Mouse (Mus musculus) spleen, adult 12 weeks (tissue): ENCODE data around the gene Rpgr.

Experiments used
- DNase-seq: peaks from one replicate; pipeline ENCODE4 v3.0.0; 2022; ENCODE audit warnings: low spot score

The Rpgr gene

DNA sequence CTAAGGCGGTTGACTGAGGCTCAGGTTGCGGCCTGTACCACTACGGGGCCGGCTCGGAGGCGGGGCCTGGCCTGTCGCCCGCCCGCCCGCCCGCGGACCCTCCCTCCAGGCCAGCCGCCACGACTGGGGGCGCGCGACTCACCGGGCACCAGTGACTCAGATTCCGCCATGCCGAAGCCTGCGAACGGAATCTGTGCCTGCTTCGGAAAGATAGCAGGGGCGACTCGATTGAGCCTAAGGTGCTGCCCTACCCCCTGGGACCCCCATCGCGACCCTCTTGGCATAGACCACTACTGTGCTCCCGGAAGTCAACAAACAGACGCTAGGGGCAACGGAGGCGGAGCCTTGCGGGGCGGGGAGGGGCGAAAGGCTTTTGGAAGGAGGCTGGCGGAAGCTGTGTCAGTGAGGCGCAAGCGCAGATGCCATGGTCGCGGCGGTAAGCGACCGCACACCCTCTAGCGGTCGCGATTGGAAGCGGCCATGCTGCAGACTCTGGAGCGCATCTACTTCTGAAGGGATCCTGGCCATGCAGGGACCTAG lies at the start of gene Rpgr:
Gene Rpgr (minus strand): TSS at position 511 of the 540 bp plus-strand sequence.
- peak; percentile 78 for DNase-seq

- no peak for DNase-seq
Measured at GRCm38 (mm10) chrX:10258260-10258659, 41.5 kb upstream of the Rpgr start.

- no peak for DNase-seq
Measured at GRCm38 (mm10) chrX:10257774-10258173, 41.1 kb upstream of the Rpgr start.

- no peak for DNase-seq
Measured at GRCm38 (mm10) chrX:10251852-10252504, 35.3 kb upstream of the Rpgr start, which contains the start of gene Otc. Otc (plus strand) TSS chrX:10252305.

GRCm38 (mm10) chrX:10251357-10251756 lies 34.6 kb upstream of the Rpgr start:
- no peak for DNase-seq

DNA sequence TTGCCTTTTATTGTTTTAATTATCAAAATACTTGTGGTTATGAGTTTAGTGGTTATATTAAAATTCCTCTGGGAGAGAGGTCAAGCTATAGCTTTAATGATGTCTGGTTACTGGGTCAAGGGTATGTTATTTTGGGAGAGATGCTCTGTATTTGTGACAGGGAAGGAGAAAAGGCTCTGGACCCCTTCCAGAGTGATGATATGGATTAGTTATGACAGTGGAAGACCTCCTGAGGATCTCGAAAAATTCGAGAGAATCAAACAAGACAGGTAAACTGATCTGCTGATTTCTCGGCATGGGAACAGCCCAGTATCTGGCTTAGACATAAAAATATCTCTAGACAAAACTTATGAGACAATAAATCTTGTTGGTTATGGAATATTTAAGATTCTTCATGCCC lies 27.2 kb upstream of the Rpgr start:
- no peak for DNase-seq

DNA sequence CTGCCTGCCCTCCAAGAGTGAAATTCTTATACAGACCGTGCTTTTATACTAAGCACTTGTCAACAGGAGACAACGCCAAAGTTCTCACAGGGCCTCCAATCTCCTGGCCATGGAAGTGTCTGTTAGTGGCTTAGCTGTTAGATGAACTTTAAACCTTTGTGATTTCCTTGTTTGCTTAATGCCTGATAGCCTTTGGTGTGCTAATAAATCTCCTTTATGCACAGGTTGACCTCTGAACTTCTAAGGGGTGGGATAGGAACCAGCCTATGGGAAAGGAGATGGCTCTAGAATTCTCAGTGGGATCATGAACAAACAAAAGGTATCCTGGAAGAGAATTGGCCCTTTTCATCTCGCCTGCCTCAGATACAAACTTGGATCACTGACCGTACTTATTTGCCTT lies 22.8 kb upstream of the Rpgr start:
- no peak for DNase-seq

- DNase-seq = no peak
Measured at GRCm38 (mm10) chrX:10234617-10235016, 17.9 kb upstream of the Rpgr start.

GRCm38 (mm10) chrX:10233051-10233450 lies 16.3 kb upstream of the Rpgr start:
- DNase-seq = no peak

GRCm38 (mm10) chrX:10219281-10219680 lies 2.6 kb upstream of the Rpgr start:
- DNase-seq = no peak

DNA sequence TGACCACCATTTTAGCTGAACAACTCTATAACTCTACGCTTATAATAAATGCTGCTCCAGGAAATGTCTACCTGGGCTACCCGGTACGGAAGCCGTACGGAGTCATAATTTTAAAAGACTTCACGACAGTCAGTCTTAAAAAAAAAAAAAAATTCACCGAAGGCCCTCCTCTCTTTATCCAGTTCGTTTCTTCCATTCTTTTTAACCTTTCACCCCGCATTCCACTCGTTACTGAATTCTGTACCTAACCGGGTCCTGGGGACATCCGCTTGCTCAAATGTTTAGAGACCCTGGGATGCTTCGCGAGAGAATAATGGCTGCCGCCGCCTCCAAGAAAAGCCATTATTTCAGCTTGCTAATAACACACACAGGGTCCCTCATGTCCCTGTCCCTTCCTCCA lies 748 bp downstream of the Rpgr start:
- DNase-seq = peak; percentile 38

DNA sequence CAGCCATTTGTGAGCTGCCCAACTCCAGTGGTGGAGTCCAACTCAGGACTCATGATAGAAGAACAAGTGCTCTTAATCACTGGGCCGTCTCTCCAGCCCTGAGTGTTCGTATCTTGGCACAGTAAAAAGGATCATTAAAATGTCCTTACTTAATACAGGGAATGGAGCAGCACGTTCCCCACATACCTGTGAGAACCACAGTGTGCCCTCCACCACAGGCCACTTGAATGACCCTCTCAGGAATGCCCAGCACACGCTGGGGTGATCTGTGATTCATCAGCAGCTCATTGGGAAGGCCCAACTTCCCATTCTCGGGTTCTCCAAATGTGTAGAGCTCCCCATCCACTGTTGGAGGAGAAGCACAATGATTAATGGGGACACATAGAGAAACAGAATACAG lies 10.8 kb downstream of the Rpgr start:
- DNase-seq = no peak

DNA sequence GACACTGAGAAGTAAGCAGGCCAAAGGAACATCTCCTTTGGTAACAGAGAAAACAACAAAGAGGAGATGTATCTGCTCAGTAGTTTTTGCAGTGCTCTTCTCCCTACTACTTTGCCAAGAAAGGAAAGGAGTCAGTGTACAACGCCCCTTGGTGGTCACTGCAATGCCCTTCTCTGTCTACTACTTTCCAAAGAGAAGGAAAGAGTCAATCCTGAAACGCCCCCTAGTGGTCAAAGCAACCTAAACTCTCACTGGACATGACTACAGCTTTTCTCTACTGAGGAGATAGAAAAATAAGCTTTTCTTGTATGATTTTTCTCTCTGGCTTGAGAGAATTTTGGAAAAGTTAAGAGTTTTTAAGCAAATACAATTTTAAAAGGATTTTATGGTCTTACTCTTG lies 15.4 kb downstream of the Rpgr start:
- no peak for DNase-seq

DNA sequence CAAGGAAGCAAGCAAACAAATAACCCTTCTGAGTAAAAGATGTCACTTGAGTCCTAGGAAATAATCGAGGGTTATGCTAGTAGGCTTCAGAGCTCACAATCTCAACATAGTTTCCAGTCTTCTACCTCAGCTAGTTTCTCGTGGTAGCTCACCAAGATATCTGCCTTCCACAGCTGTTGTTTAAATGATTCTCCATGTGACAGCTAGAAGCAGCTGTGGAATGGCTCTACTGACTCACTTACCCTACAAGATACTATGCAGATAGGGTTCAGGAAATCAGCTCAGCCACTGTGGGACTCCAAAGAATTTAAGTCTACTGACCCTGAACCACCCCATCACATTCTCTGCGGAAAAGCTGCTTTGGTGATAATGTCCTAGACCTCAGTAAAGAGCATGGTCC lies 64.3 kb downstream of the Rpgr start:
- DNase-seq = no peak

GRCm38 (mm10) chrX:10117065-10117719 lies 99.5 kb downstream of the Rpgr start, which contains the start of gene Srpx:
Srpx (minus strand) TSS chrX:10117709.
- DNase-seq = no peak

GRCm38 (mm10) chrX:10115780-10116179 lies 100.9 kb downstream of the Rpgr start:
- no peak for DNase-seq

DNA sequence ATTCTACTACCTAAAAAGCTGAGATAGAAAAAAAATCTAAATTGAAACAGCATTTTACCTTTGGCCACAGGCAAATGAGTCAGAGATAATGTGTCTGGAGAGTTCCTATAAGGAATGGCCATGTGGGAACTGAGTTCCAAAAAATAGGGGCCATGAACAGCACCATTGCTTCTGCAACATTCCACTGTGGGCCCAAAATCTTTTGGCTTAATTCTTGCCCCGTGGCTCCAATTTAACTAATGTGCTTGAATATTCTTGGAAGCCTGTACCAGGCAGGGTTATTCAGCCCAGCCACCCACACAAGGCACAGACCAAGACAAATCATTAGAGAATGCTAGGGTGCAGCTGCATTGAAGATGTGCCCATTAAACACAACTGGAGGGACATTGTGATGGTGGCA lies 106.0 kb downstream of the Rpgr start:
- DNase-seq = no peak

DNA sequence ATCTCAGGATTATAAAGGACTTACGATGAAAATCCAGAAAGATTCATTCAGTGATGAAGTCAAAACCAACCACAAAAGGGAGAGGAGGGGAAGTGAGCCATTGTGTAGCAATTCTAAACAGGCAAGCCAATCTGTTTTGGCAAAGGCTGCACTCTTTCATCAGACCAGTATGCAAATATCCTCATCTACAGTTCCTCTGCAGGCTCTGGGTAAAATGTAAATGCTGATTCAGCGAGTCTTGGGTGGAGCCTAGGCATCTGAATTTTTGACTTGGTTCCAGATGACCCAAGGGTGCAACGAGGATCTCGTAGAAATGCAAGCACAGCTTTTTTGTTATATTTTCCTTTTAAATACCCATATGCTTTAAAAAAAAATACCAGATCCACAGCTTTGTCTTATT lies 108.2 kb downstream of the Rpgr start:
- DNase-seq = no peak

- no peak for DNase-seq
Measured at GRCm38 (mm10) chrX:10105475-10105874, 111.2 kb downstream of the Rpgr start.

GRCm38 (mm10) chrX:10102739-10103138 lies 114.0 kb downstream of the Rpgr start:
- DNase-seq = no peak

DNA sequence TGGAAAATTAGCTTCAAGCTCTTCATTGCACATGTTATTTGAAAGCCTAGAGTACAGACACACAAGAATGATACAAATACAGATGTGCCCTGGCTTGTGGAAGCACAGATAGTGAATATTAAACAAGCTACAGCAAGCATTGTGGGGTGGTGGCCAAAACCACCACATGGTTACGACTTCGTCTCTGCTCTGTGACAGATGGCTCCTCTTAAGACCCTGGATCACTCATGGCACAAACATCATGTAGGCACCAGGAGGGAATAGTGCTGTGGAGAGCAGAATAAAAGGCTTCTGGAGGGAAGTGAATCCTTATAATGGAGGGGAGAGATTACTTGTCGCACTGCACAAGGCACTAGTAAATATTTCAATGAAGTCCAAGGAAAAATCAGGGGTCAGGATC lies 120.9 kb downstream of the Rpgr start:
- DNase-seq = no peak

DNA sequence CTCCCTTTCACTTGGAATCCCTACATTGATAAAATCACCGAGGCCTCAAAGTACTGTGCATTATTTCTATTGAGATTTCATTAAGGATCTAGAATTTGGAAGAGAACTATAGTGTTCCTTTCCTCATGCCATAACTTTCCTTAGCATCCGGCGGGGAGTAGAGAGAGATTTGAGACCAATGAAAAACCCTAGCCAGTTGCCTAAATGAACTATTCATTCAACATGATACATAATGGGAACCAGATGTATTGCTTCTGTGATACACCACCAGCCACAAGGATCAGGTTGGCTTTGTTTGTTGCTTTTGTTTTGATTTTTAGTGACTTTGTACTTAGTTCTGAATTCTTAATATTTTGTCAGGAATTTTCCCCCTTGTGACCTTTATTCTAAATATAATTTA lies 136.3 kb downstream of the Rpgr start:
- no peak for DNase-seq

- no peak for DNase-seq
Measured at GRCm38 (mm10) chrX:10079981-10080380, 136.7 kb downstream of the Rpgr start.

- no peak for DNase-seq
Measured at GRCm38 (mm10) chrX:10073966-10074365, 142.8 kb downstream of the Rpgr start.
